Mouse (Mus musculus) lung, embryonic 16.5 days (tissue): ENCODE measurements around the gene Gm49403. TPM values are rescaled to one million over a fixed set of nuclear protein-coding genes. Genes with fewer than 3 reads are reported as not detected.
A peak's percentile ranks its signal among the peaks of the same experiment; 100 is the strongest.
"Not testable (repeated sequence)": the region's sequence is repeated elsewhere in the genome, so short reads cannot be mapped to it uniquely, and the experiment has no call there.

Experiments
- ATAC-seq: fragments of 200-750 bp; cut with Nextera tagmentation; 2 replicates; pipeline ENCODE4 v1.8.0; 2017; ENCODE audit warnings: low read depth, mild to moderate bottlenecking, moderate library complexity
- H3K27ac ChIP-seq: fragments of 300-500 bp; sonication (generic); 2 replicates; pipeline ENCODE4 v1.5.1; 2014; ENCODE audit warnings: mild to moderate bottlenecking, control low read depth, low read length
- H3K27me3 ChIP-seq: fragments of 300-500 bp; sonication (generic); 2 replicates; pipeline ENCODE4 v1.6.1; 2014; ENCODE audit warnings: low read depth, low read length, mixed read lengths; ENCODE audit not compliant: control insufficient read depth, insufficient read depth
- H3K36me3 ChIP-seq: fragments of 300-500 bp; sonication (generic); 2 replicates; pipeline ENCODE4 v1.6.1; 2014; ENCODE audit warnings: low read length; ENCODE audit not compliant: control insufficient read depth, insufficient read depth
- H3K4me1 ChIP-seq: fragments of 300-500 bp; sonication (generic); replicated peaks from 2 replicates; pipeline ENCODE4 v1.6.1; 2014; ENCODE audit warnings: low read length, mixed read lengths; ENCODE audit not compliant: control insufficient read depth, insufficient read depth
- H3K4me2 ChIP-seq: fragments of 300-500 bp; sonication (generic); 2 replicates; pipeline ENCODE4 v1.6.1; 2014; ENCODE audit warnings: low read depth, low read length, control low read depth
- H3K4me3 ChIP-seq: fragments of 300-500 bp; sonication (generic); 2 replicates; pipeline ENCODE4 v1.5.1; 2014; ENCODE audit warnings: mild to moderate bottlenecking, low read length, control low read depth
- H3K9ac ChIP-seq: fragments of 300-500 bp; sonication (generic); 2 replicates; pipeline ENCODE4 v1.6.1; 2014; ENCODE audit warnings: low read length, control low read depth
- H3K9me3 ChIP-seq: fragments of 300-500 bp; sonication (generic); 2 replicates; pipeline ENCODE4 v1.6.1; 2016; ENCODE audit warnings: low read length; ENCODE audit not compliant: control insufficient read depth
- WGBS: fragments of 180-500 bp; shearing (Covaris S2); extraction: QIAGEN DNeasy Blood & Tissue Kit; methylation state at CpG from one replicate; pipeline ENCODE4 v1.1.7; 2014; 5-methylcytosine and 5-hydroxymethylcytosine counted together
- polyA plus RNA-seq: library from polyadenylated mRNA; unstranded; fragments of >200 nt; fragmentation: Nextera tagmentation; extraction: Ambion mirVana; gene quantifications from 2 replicates; pipeline ENCODE4 v1.2.1, GENCODE M21; 2015

Gene Gm49403
- not detected in 2 replicates for polyA plus RNA-seq

DNA sequence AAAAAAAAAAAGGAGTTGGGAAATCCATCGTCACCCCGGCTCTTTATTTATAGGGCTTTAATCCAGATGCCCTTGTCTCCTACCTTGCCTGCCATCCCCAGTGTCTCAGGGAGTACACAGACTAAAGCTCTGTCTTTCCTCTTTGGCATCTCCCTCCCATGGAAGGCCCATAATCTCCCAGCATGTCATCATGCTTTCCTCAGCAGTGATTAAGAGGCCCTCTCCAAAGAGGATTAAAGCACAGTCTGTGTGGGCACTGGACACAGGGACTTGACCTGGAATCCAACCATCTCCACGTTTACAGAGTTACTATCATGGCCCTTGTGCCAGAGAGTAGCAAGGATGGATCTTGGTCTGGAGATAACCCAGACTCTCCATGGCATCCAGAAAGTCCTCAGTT is at the start of gene Gm49403, which contains the start of gene Lbhd1:
Gene Gm49403 (plus strand): TSS at position 315 of the 400 bp plus-strand sequence.
Gene Lbhd1 (plus strand): TSS at position 117 of the 400 bp plus-strand sequence.
- WGBS: 69% methylated on average over 3 of the region's 3 CpGs
- Histone ChIP-seq H3K9me3 (no peaks in the 10 kb centered on the region), H3K4me3 (no peak within 1 kb of the TSS), H3K27me3 (no peaks in the 10 kb centered on the region), H3K36me3 (no peaks in the 10 kb centered on the region), H3K4me2 (no peak within 1 kb of the TSS), H3K27ac (no peak within 1 kb of the TSS), H3K4me1 (peaks cover 6% of the 10 kb centered on the region), H3K9ac (no peak within 1 kb of the TSS)
- ATAC-seq: no peak

GRCm38 (mm10) chr19:8836327-8836726 is 47.4 kb upstream of the Gm49403 start:
- Histone ChIP-seq H3K36me3 (peaks cover 30% of the 10 kb centered on the region), H3K4me1 (peaks cover 18% of the 10 kb centered on the region)
- H3K27me3 ChIP-seq, H3K9ac ChIP-seq, H3K4me3 ChIP-seq, H3K9me3 ChIP-seq, H3K4me2 ChIP-seq, ATAC-seq, H3K27ac ChIP-seq: not testable (repeated sequence)
- 97% methylated on average over 10 of the region's 10 CpGs for WGBS

- Histone ChIP-seq H3K27me3 (no peaks in the 10 kb centered on the region), H3K4me3 (peak within 1 kb of the TSS; percentile 64), H3K4me1 (peaks cover 18% of the 10 kb centered on the region), H3K9ac (peak within 1 kb of the TSS; percentile 89), H3K4me2 (peak within 1 kb of the TSS; percentile 95), H3K36me3 (peaks cover 20% of the 10 kb centered on the region), H3K27ac (peak within 1 kb of the TSS; percentile 98), H3K9me3 (no peaks in the 10 kb centered on the region)
- WGBS: 1% methylated on average over 38 of the region's 38 CpGs
- ATAC-seq: peak; percentile 85
Measured at GRCm38 (mm10) chr19:8837251-8837791, 46.4 kb upstream of the Gm49403 start, which contains the start of gene Bscl2. Bscl2 (plus strand) TSS chr19:8837467.

- Histone ChIP-seq H3K4me2 (peak overlapping the region; percentile 95), H3K27ac (peak overlapping the region; percentile 98), H3K9me3 (no peaks in the 10 kb centered on the region), H3K36me3 (peaks cover 12% of the 10 kb centered on the region), H3K4me3 (peak overlapping the region; percentile 64), H3K9ac (peak overlapping the region; percentile 89), H3K27me3 (no peaks in the 10 kb centered on the region), H3K4me1 (peaks cover 18% of the 10 kb centered on the region)
- 15% methylated on average over 15 of the region's 15 CpGs for WGBS
- no peak for ATAC-seq
Measured at GRCm38 (mm10) chr19:8838041-8838730, 45.5 kb upstream of the Gm49403 start.

GRCm38 (mm10) chr19:8839103-8839907 is 44.4 kb upstream of the Gm49403 start, which contains the start of gene Gng3:
Gng3 (minus strand) TSS chr19:8839194.
- Histone ChIP-seq H3K4me3 (peak within 1 kb of the TSS; percentile 64), H3K27ac (peak within 1 kb of the TSS; percentile 98), H3K9ac (peak within 1 kb of the TSS; percentile 89), H3K9me3 (no peaks in the 10 kb centered on the region), H3K27me3 (no peaks in the 10 kb centered on the region), H3K4me1 (peaks cover 18% of the 10 kb centered on the region), H3K4me2 (peak within 1 kb of the TSS; percentile 95), H3K36me3 (peaks cover 6% of the 10 kb centered on the region)
- ATAC-seq: no peak
- WGBS: 71% methylated on average over 11 of the region's 11 CpGs

DNA sequence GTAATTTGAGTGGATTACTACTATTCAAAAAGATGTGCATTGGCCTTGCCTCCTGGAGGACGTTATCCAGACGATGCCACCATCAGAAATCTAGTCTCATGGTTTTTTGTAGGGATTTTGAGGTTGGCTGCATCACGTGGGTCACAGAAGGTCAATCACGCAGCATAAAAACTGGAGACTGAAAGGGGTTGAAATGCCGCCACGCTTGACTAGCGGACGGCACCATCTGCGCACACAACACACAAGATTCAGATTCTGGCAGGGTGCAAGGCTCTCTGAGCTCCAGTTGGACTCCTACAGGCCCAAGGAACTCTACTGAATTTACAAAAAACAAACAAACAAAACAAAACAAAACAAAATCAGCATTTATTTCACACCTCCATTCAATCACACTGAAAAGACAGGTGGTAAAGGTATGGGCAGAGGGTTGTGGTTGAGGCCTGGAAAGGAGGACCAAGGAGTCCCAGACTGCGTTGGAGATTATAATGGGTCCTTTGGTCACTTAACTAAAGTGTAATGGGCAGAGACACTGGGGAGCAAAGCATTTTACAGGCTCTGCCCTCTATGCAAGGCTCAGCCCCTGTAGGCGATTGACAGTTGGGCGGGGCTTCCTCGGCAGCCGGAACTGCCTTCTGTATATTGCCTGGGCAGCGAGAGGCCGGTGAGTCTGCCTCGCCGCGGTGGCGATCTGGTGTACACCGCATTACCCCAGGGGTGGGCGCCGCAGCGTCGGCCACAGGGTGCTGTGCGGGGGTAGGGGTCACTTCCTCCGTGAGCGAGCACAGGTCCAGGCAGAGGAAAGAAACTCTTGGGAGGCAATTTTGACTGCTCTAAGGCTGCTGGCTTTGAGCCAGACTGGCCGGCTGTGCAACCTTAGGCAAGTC is 43.6 kb upstream of the Gm49403 start:
- ATAC-seq: peak; percentile 73
- Histone ChIP-seq H3K4me1 (peaks cover 18% of the 10 kb centered on the region), H3K9me3 (no peaks in the 10 kb centered on the region), H3K9ac (peak overlapping the region; percentile 70), H3K4me3 (peak overlapping the region; percentile 66), H3K4me2 (peak overlapping the region; percentile 84), H3K36me3 (no peaks in the 10 kb centered on the region; the same call in 1 of the 2 replicates), H3K27ac (no peak overlapping the region), H3K27me3 (no peaks in the 10 kb centered on the region)
- WGBS: 26% methylated on average over 29 of the region's 29 CpGs

DNA sequence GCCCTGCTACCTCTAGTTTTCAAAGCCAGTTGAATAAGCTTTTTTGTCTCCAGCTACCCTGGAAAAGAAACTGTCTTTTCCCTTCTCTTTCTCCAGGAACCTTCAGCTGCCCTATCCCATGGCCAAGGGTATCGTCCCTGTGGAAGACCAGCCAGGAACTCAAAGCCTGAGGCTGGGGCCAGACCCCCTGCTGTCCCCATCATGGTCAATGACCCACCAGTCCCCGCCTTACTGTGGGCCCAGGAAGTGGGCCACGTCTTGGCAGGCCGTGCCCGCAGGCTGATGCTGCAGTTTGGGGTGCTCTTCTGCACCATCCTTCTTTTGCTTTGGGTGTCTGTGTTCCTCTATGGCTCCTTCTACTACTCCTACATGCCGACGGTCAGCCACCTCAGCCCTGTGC is 42.7 kb upstream of the Gm49403 start:
- H3K4me2 ChIP-seq: peak overlapping the region; percentile 84
- H3K27me3 ChIP-seq: no peaks in the 10 kb centered on the region
- ATAC-seq: no peak
- no peaks in the 10 kb centered on the region for H3K9me3 ChIP-seq
- peak overlapping the region; percentile 66 for H3K4me3 ChIP-seq
- peaks cover 18% of the 10 kb centered on the region for H3K4me1 ChIP-seq
- 89% methylated on average over 7 of the region's 7 CpGs for WGBS
- H3K9ac ChIP-seq: peak overlapping the region; percentile 70
- H3K36me3 ChIP-seq: no peaks in the 10 kb centered on the region; the same call in 1 of the 2 replicates
- no peak overlapping the region for H3K27ac ChIP-seq

GRCm38 (mm10) chr19:8842961-8843360 is 40.8 kb upstream of the Gm49403 start:
- H3K4me1 ChIP-seq: peaks cover 18% of the 10 kb centered on the region
- H3K9ac ChIP-seq: no peak overlapping the region
- peaks cover 12% of the 10 kb centered on the region for H3K36me3 ChIP-seq
- H3K27me3 ChIP-seq: no peaks in the 10 kb centered on the region
- no peaks in the 10 kb centered on the region for H3K9me3 ChIP-seq
- no peak for ATAC-seq
- no peak overlapping the region for H3K4me2 ChIP-seq
- H3K4me3 ChIP-seq: no peak overlapping the region
- H3K27ac ChIP-seq: no peak overlapping the region
- WGBS: 84% methylated on average over 6 of the region's 6 CpGs
